Mouse (Mus musculus): ENCODE results near the gene Nup210l.
A peak's percentile ranks its signal among the peaks of the same experiment; 100 is the strongest.

Gene Nup210l

GRCm38 (mm10) chr3:90159757-90160156 lies 55.8 kb downstream of the Nup210l start:
- DNase-seq (ENCODE audit: low spot score in 2 of 2): no peak

GRCm38 (mm10) chr3:90161541-90161940 lies 57.6 kb downstream of the Nup210l start:
- DNase-seq (ENCODE audit: low spot score in 2 of 2): no peak

GRCm38 (mm10) chr3:90179566-90179965 lies 75.6 kb downstream of the Nup210l start:
- no peak for DNase-seq (ENCODE audit: low spot score in 2 of 2)

- no peak for DNase-seq (ENCODE audit: low spot score in 2 of 2)
These were observed 79.6 kb downstream of the Nup210l start for GRCm38 (mm10) chr3:90183581-90183980.

GRCm38 (mm10) chr3:90190859-90191510 lies 87.1 kb downstream of the Nup210l start:
- no peak for DNase-seq (ENCODE audit: low spot score in 2 of 2)

GRCm38 (mm10) chr3:90194759-90195158 lies 90.8 kb downstream of the Nup210l start:
- DNase-seq (ENCODE audit: low spot score in 2 of 2): no peak

- DNase-seq (ENCODE audit: low spot score in 2 of 2): no peak
These were observed 91.7 kb downstream of the Nup210l start for GRCm38 (mm10) chr3:90195644-90196043.

GRCm38 (mm10) chr3:90197548-90197947 lies 93.6 kb downstream of the Nup210l start:
- DNase-seq (ENCODE audit: low spot score in 2 of 2): no peak

GRCm38 (mm10) chr3:90202884-90203283 lies 99.0 kb downstream of the Nup210l start:
- no peak for DNase-seq (ENCODE audit: low spot score in 2 of 2)

- no peak for DNase-seq (ENCODE audit: low spot score in 2 of 2)
These were observed 99.7 kb downstream of the Nup210l start for GRCm38 (mm10) chr3:90203619-90204018.

GRCm38 (mm10) chr3:90204582-90204981 lies 100.7 kb downstream of the Nup210l start:
- no peak for DNase-seq (ENCODE audit: low spot score in 2 of 2)

- DNase-seq (ENCODE audit: low spot score in 2 of 2): no peak
These were observed 104.7 kb downstream of the Nup210l start for GRCm38 (mm10) chr3:90208662-90209061.

GRCm38 (mm10) chr3:90209908-90210566 lies 106.1 kb downstream of the Nup210l start:
- no peak for DNase-seq (ENCODE audit: low spot score in 2 of 2)

GRCm38 (mm10) chr3:90211475-90212398 lies 107.8 kb downstream of the Nup210l start:
- DNase-seq (ENCODE audit: low spot score in 2 of 2): no peak

- no peak for DNase-seq (ENCODE audit: low spot score in 2 of 2)
These were observed 108.8 kb downstream of the Nup210l start for GRCm38 (mm10) chr3:90212723-90213122.

GRCm38 (mm10) chr3:90213377-90213866 lies 109.5 kb downstream of the Nup210l start, which contains the start of the genes Rps27 and Rab13:
Gene Rps27 (minus strand): TSS chr3:90213651.
Gene Rab13 (plus strand): TSS chr3:90213695.
- peak; percentile 82 to 85 for DNase-seq (ENCODE audit: low spot score in 2 of 2)

GRCm38 (mm10) chr3:90213956-90214684 lies 110.2 kb downstream of the Nup210l start:
- DNase-seq (ENCODE audit: low spot score in 2 of 2): no peak

GRCm38 (mm10) chr3:90215825-90216380 lies 112.0 kb downstream of the Nup210l start:
- no peak for DNase-seq (ENCODE audit: low spot score in 2 of 2)

- no peak for DNase-seq (ENCODE audit: low spot score in 2 of 2)
These were observed 116.2 kb downstream of the Nup210l start for GRCm38 (mm10) chr3:90220088-90220487.

- DNase-seq (ENCODE audit: low spot score in 2 of 2): peak; percentile 77 to 87
These were observed 116.6 kb downstream of the Nup210l start for GRCm38 (mm10) chr3:90220531-90220951.

GRCm38 (mm10) chr3:90221123-90221522 lies 117.2 kb downstream of the Nup210l start:
- no peak for DNase-seq (ENCODE audit: low spot score in 2 of 2)

All from urinary bladder, postnatal 4 days (tissue).